Mouse (Mus musculus) liver, adult 2 months (tissue): Measurements from ENCODE around the gene Egf.

ENCODE experiments used
- CTCF ChIP-seq: fragments of 200-500 bp; IDR thresholded peaks from 2 replicates; pipeline ENCODE4 v1.5.1; 2011; ENCODE audit warnings: low read depth, low read length, control low read depth
- POLR2A ChIP-seq: fragments of 200-500 bp; IDR thresholded peaks from 2 replicates; pipeline ENCODE4 v1.6.1; 2011; ENCODE audit warnings: low read length, control low read depth; ENCODE audit not compliant: insufficient read depth; ENCODE audit errors: extremely low read depth

DNA sequence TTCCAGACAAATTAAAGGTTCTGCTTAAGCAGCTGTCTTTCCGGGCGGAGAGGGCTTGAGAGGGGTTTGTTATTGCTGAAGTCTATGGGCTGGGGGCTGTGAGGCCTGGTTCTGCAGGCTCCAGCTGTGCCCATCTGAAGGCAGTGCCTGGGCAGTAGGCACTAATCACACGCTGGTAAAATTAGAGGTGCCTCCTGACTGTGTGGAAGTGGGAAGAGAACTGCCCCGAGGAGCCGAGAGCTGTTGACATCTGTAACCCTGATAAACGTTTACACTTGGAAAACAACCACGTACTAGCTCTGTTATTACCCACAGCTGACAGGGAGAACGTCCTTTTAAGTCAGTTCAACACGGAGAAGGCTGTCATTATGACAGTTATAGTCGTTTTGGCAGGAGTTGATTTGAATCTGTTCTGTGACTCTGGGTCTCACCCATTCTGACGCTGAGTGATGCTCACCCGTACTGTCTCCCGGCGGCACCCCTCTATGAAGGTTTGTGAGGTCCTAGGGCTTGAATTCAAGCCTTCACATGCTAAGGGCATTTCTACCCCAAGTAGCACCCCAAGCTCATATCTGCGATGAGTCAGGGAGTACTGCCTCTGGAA lies 40.5 kb downstream of the Egf start:
- no peak for TF ChIP-seq POLR2A
- TF ChIP-seq CTCF = no peak
